Mouse (Mus musculus) ES-E14 (cell line): ENCODE measurements around the gene Cacul1.

Experiments
- CHD2 ChIP-seq: IDR thresholded peaks from 2 replicates; pipeline ENCODE4 v1.6.1; 2014; ENCODE audit warnings: mild to moderate bottlenecking, low read depth, low read length, inconsistent platforms
- HCFC1 ChIP-seq: IDR thresholded peaks from 2 replicates; pipeline ENCODE4 v1.6.1; 2012; ENCODE audit warnings: low read length, inconsistent platforms, borderline replicate concordance; ENCODE audit not compliant: insufficient read depth
- MAFK ChIP-seq: IDR thresholded peaks from 2 replicates; pipeline ENCODE4 v1.6.1; 2014; ENCODE audit warnings: mild to moderate bottlenecking, low read depth, low read length, inconsistent platforms; ENCODE audit not compliant: insufficient read depth
- ZC3H11A ChIP-seq: IDR thresholded peaks from 2 replicates; pipeline ENCODE4 v1.6.1; 2012; ENCODE audit warnings: low read depth, mild to moderate bottlenecking, inconsistent platforms, low read length, borderline replicate concordance

DNA sequence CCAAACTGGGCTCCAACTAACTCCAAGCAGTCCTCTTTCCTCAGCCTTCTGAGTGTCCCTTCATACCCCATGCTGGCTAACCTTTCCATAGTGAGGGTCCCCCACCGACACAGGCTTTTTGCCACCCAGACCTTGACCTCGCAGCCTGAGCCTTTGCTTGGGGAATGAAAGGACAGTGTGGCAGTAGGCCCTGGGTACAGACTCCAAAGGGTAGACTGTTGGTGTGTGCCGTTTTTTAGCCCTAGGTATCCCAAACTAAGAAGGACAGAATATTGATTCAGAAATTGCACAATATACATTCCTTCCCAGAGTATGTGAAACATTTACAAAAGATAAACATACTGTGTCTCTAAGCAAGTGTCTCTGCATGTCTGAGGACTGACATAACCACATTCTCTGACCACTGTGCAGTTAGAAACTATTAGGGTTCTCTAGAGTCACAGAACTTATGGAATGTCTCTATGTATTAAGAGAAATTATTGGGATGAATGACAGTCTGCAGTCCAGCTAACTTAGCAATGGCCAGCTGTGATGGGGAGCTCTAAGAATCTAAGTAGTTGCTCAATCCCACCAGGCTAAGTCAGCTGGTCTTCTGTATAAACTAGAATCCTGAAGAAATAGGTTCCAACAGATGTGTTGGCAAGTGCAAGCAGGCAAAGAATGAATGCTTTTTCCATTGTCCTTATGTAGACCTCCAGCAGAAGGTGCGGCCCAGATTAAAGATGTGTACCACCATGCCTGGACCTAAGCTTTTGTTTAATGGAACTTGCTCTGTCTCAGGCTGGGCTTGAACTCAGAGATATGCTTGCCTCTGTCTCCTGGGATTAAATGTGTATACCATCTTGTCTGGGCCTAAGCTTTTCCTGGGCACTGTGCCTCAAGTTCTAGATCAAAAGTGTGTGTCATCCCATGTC, 809 bp upstream of the Cacul1 start:
- TF ChIP-seq ZC3H11A (no peak), HCFC1 (no peak), MAFK (no peak), CHD2 (no peak)
